Mouse (Mus musculus): ENCODE results near the gene Inka2. TPM values are rescaled to one million over a fixed set of nuclear protein-coding genes. Genes with fewer than 3 reads are reported as not detected.

Gene Inka2
- polyA plus RNA-seq, 1 experiment from 2014 or later, result 0.50 TPM

DNA sequence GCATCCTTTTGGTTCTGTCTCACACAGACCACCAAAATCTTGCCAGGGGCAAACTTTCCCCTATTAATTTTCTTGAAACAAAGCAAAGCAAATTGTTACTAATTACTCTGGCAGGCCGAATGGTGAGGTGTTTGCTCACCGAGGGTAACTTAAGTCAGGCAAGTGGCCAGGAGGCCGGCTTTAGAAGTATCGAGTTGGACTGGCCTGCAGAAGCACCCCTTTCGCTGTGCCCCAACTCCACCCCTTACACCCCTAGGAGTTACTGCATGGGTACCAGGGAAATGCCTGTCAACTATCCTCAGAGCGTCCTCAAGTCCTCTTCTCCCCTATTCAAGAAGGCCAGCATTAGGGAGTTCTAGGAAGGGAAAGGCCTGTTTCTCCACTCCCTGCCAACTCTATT is 828 bp upstream of the Inka2 start:
- Histone ChIP-seq H3K27ac (no peak overlapping the region), H3K4me1 (peaks cover 36% of the 10 kb centered on the region), H3K9me3 (replicated peaks) (no peaks in the 10 kb centered on the region), H3K36me3 (no peaks in the 10 kb centered on the region), H3K4me3 (no peak overlapping the region), H3K27me3 (ENCODE audit: low read depth, poor library complexity, severe bottlenecking) (peaks cover 63% of the 10 kb centered on the region)
- peak; percentile 27 for DNase-seq (ENCODE audit: low spot score)
- WGBS, result 31% methylated on average over 6 of the region's 6 CpGs

DNA sequence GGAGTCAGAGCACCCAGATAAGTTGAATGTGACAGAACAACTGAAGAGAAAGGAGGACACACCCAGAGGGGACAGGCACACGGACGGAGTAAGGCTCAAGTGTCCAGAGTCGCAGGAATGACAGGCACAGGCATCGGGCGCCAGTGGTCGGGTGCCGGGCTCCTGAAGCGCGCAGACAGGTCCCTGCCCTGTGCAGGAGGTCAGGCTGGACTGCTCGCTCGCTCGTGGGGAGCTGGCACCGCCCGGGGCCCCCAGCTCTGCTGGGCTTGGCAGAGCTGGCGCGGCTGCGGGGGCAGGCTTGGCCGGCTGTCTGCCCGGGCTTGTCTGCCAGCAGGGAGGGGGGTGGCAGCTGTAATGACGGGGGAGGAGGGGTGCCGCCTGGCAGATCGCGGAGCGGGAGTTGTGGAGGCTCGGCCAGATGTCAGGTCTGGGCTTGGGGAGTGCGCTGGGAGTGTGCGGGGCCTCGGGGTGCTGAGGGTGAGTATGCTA is 706 bp downstream of the Inka2 start:
- Histone ChIP-seq H3K27ac (peak overlapping the region; percentile 68), H3K4me1 (peaks cover 36% of the 10 kb centered on the region), H3K4me3 (peak overlapping the region; percentile 66), H3K27me3 (ENCODE audit: low read depth, poor library complexity, severe bottlenecking) (peaks cover 58% of the 10 kb centered on the region), H3K9me3 (replicated peaks) (no peaks in the 10 kb centered on the region), H3K36me3 (no peaks in the 10 kb centered on the region)
- peak; percentile 64 for DNase-seq (ENCODE audit: low spot score)
- WGBS, result under 1% methylated on average over 28 of the region's 28 CpGs

DNA sequence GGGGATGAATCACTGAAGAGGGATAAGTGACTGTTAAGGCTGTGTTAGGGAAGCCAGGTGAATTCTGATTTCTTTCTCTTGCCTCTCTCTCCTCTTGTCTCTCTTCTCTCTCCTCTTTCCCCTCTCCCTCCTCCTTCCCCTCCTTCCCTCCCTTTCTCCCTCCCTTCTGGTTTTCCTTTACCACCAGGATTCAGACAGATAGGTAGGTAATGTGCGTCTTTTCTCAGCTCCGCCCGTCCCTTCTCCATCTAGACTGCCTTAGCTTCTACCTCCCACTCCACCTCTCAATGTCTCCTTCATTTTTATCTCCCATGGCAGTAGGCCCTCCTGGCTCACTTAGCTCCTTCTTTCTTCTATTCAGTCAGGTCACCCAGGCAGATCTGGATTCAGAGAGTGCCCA is 1.2 kb downstream of the Inka2 start:
- WGBS, result 14% methylated on average over 3 of the region's 3 CpGs
- no peak for DNase-seq (ENCODE audit: low spot score)
- Histone ChIP-seq H3K4me1 (peaks cover 36% of the 10 kb centered on the region), H3K4me3 (peak overlapping the region; percentile 66), H3K9me3 (replicated peaks) (no peaks in the 10 kb centered on the region), H3K36me3 (no peaks in the 10 kb centered on the region), H3K27me3 (ENCODE audit: low read depth, poor library complexity, severe bottlenecking) (peaks cover 58% of the 10 kb centered on the region), H3K27ac (peak overlapping the region; percentile 68; the same call in 1 of the 2 replicates)

DNA sequence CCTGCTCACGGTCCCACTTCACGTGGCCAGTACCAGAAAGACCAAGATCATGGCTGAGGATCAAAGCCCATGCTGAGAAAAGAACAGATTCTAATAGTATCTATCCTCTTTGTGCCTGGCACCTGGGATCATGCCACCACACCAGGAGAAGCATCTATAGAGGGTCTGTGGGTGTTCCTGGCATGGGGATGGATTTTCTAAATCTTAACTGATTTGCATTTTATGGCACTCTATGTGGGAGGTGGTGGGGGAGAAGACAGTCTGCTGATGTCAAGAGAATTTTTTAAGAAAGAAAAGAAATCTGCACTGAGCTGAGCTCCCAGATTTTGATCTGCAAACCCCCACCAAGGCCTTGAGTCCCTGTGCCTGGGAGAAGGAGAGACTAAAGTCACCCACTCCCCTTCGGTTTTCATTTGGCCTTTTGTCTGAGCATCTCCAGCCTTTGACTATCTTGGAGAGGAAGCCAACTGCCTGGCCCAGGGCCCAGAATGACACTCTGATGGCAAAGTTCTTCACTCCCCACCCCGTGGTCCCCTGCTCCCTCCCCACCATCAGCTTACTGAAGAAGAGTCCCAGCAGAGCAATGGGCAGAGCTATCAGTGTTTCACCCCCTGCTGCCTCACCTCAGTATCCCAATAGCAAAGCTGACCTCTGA is 2.1 kb downstream of the Inka2 start:
- DNase-seq (ENCODE audit: low spot score), result peak; percentile 27
- Histone ChIP-seq H3K36me3 (no peaks in the 10 kb centered on the region), H3K4me1 (peaks cover 33% of the 10 kb centered on the region), H3K27ac (no peak overlapping the region), H3K9me3 (replicated peaks) (no peaks in the 10 kb centered on the region), H3K27me3 (ENCODE audit: low read depth, poor library complexity, severe bottlenecking) (peaks cover 55% of the 10 kb centered on the region), H3K4me3 (no peak overlapping the region)
- WGBS, result 49% methylated on average over 4 of the region's 4 CpGs

- H3K4me3 ChIP-seq, result no peak overlapping the region
- peaks cover 48% of the 10 kb centered on the region for H3K27me3 ChIP-seq (ENCODE audit: low read depth, poor library complexity, severe bottlenecking)
- no peaks in the 10 kb centered on the region for H3K9me3 ChIP-seq (replicated peaks)
- WGBS, result 13% methylated on average over 7 of the region's 7 CpGs
- no peaks in the 10 kb centered on the region for H3K36me3 ChIP-seq
- no peak overlapping the region for H3K27ac ChIP-seq
- H3K4me1 ChIP-seq, result peaks cover 28% of the 10 kb centered on the region
- no peak for DNase-seq (ENCODE audit: low spot score)
These were observed 3.2 kb downstream of the Inka2 start for GRCm38 (mm10) chr3:105707590-105707989.

GRCm38 (mm10) chr3:105710246-105710645 is 5.8 kb downstream of the Inka2 start:
- no peak for DNase-seq (ENCODE audit: low spot score)
- Histone ChIP-seq H3K27me3 (ENCODE audit: low read depth, poor library complexity, severe bottlenecking) (peaks cover 28% of the 10 kb centered on the region), H3K9me3 (replicated peaks) (no peaks in the 10 kb centered on the region), H3K4me1 (peaks cover 29% of the 10 kb centered on the region), H3K27ac (no peak overlapping the region), H3K4me3 (no peak overlapping the region), H3K36me3 (no peaks in the 10 kb centered on the region)
- WGBS, result 83% methylated on average over 6 of the region's 6 CpGs

- 82% methylated on average over 7 of the region's 7 CpGs for WGBS
- no peaks in the 10 kb centered on the region for H3K9me3 ChIP-seq (replicated peaks)
- DNase-seq (ENCODE audit: low spot score), result no peak
These were observed 7.3 kb downstream of the Inka2 start for GRCm38 (mm10) chr3:105711741-105712140.

GRCm38 (mm10) chr3:105712827-105713226 is 8.4 kb downstream of the Inka2 start:
- H3K27ac ChIP-seq, result no peak overlapping the region
- H3K27me3 ChIP-seq (ENCODE audit: low read depth, poor library complexity, severe bottlenecking), result peaks cover 3% of the 10 kb centered on the region; the same call in 1 of the 2 replicates
- no peaks in the 10 kb centered on the region for H3K9me3 ChIP-seq (replicated peaks)
- H3K4me1 ChIP-seq, result peaks cover 35% of the 10 kb centered on the region
- no peak for DNase-seq (ENCODE audit: low spot score)
- no peaks in the 10 kb centered on the region for H3K36me3 ChIP-seq
- no peak overlapping the region for H3K4me3 ChIP-seq

More at GRCm38 (mm10) chr3:105711741-105712140, 7.3 kb downstream of the Inka2 start:
- peaks cover 13% of the 10 kb centered on the region for H3K27me3 ChIP-seq (ENCODE audit: low read depth, poor library complexity, severe bottlenecking)
- H3K36me3 ChIP-seq, result no peaks in the 10 kb centered on the region
- peaks cover 33% of the 10 kb centered on the region for H3K4me1 ChIP-seq
- H3K27ac ChIP-seq, result no peak overlapping the region
- H3K4me3 ChIP-seq, result no peak overlapping the region

DNA sequence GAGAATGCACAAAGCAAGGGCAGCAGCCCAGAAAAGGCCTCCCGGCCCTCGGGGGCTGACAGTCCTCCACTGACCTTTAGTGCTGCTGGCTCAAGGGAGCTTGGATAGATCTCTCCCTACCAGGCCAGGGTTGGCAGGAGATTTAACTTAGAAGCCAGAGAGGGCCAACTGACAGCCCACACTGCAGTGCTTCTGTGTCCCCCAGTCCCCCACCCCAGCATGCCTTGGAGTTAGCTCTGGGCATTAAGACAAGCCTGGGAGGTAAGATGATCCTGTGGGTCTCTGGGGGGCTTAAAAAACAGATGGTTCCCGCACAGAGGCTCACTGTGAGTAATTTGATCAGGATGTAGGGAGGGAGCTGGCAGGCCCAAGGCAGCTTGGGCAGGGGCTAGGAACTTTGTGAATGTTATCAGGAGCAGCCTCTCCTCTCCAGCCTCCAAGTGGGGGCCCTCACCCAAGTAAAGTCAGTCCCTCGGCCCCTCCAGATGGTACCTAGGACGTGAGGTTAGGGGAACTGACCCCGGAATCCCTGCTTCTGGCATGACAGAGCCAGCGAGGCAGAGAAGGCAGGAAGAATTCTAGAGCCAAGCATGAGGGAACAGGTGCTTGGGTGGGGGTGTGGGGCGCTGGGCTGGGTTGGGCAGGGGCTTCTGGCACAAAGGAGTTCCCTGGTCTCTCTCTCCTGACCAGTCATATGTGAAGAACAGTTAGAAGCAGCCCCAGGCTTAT is 9.9 kb downstream of the Inka2 start:
- WGBS, result 16% methylated on average over 8 of the region's 8 CpGs
- H3K4me1 ChIP-seq, result peaks cover 42% of the 10 kb centered on the region

DNA sequence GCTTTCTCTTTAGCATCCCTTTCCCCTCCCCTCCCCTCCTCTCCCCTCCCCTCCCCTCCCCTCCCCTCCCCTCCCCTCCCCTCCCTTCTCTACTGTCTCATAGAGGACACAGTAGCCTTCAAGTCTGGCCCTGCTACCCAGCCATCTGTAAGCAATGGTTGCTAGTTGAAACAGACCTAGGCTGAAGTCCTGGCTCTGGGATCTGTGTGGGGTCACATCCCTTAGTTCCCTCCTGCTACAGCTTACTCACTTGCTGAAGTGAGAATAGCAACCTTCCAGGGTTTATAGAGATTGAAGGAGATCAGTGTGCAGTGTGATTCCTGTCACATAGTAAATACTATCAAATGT is 10.4 kb downstream of the Inka2 start:
- H3K36me3 ChIP-seq, result no peaks in the 10 kb centered on the region
- H3K27ac ChIP-seq, result no peak overlapping the region
- DNase-seq (ENCODE audit: low spot score), result peak; percentile 26
- H3K27me3 ChIP-seq (ENCODE audit: low read depth, poor library complexity, severe bottlenecking), result no peaks in the 10 kb centered on the region
- H3K9me3 ChIP-seq (replicated peaks), result no peaks in the 10 kb centered on the region
- H3K4me1 ChIP-seq, result peaks cover 42% of the 10 kb centered on the region
- no peak overlapping the region for H3K4me3 ChIP-seq

More for the DNA sequence above, 9.9 kb downstream of the Inka2 start:
- Histone ChIP-seq H3K9me3 (replicated peaks) (no peaks in the 10 kb centered on the region), H3K27me3 (ENCODE audit: low read depth, poor library complexity, severe bottlenecking) (no peaks in the 10 kb centered on the region), H3K4me3 (0 out of 2 replicates have a peak overlapping the region, but pooled peaks have one; percentile 19), H3K27ac (peak overlapping the region; percentile 64), H3K36me3 (no peaks in the 10 kb centered on the region)
- DNase-seq (ENCODE audit: low spot score), result peak; percentile 47

DNA sequence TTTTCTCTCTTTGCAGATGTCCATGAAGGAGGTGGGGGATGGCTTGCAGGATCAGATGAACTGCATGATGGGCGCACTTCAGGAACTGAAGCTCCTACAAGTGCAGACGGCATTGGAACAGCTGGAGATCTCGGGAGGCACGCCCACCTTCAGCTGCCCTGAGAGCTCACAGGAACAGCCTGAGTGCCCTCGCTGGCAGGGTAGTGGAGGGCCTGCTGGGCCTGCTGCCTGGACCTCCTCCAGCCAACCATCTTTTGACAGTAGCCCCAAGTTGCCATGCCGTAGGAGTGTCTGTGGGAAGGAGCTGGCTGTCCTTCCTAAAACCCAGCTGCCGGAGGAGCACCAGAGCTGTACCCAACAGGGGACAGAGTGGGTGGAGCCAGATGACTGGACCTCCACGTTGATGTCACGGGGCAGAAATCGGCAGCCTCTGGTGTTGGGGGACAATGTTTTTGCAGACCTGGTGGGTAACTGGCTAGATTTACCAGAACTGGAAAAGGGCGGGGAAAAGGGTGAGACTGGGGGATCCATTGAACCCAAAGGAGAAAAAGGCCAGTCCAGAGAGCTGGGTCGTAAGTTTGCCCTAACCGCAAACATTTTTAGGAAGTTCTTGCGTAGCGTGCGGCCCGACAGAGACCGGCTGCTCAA is 12.1 kb downstream of the Inka2 start:
- H3K4me3 ChIP-seq, result no peak overlapping the region
- H3K36me3 ChIP-seq, result no peaks in the 10 kb centered on the region
- H3K4me1 ChIP-seq, result peaks cover 42% of the 10 kb centered on the region
- no peaks in the 10 kb centered on the region for H3K9me3 ChIP-seq (replicated peaks)
- no peaks in the 10 kb centered on the region for H3K27me3 ChIP-seq (ENCODE audit: low read depth, poor library complexity, severe bottlenecking)
- DNase-seq (ENCODE audit: low spot score), result peak; percentile 33
- H3K27ac ChIP-seq, result peak overlapping the region; percentile 42; the same call in 1 of the 2 replicates
- WGBS, result 58% methylated on average over 18 of the region's 18 CpGs

DNA sequence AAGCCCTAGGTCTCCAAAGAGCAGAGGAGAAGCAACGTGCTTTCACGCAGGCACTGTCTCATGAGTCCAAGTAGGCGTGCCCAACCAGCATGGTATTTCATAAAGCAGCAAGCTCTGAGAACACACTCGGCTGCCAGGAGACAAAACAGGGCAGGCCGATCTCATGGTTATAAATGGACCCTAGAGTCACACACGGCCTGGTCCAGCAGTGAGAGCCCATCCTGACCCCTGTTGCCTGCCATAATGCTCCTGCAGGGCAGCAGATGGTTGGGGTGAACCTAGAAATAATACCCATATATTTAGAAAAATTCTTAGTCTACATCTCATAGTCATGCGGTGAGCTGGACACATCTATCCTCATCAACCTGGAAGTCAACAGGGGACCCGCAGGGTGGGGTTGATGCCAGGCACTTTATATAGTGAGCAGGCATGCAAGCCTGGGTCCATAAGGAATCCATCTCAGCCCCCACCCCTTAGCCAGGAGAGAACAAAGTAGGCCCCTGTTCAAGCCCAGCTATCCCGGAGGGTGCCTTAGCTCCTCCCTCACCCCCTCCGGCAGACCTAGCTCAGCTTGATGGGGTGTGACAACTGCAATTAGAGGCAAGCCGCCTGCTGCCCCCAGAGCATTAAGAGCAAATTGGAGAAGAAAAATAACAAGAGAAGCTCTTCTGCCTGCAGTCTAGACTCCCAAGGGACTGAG is 13.6 kb downstream of the Inka2 start:
- H3K36me3 ChIP-seq, result no peaks in the 10 kb centered on the region
- WGBS, result 63% methylated on average over 11 of the region's 11 CpGs
- DNase-seq (ENCODE audit: low spot score), result no peak
- H3K9me3 ChIP-seq (replicated peaks), result no peaks in the 10 kb centered on the region
- no peak overlapping the region for H3K4me3 ChIP-seq
- no peaks in the 10 kb centered on the region for H3K27me3 ChIP-seq (ENCODE audit: low read depth, poor library complexity, severe bottlenecking)
- H3K27ac ChIP-seq, result peak overlapping the region; percentile 21; the same call in 1 of the 2 replicates
- peaks cover 42% of the 10 kb centered on the region for H3K4me1 ChIP-seq
